Mouse (Mus musculus) limb, embryonic 10.5 days (tissue): ENCODE measurements at regions not wholly inside any gene's neighbourhood (a gene's known extent, or its start where the extent isn't known, plus 50 kb on each side); places are given as distances from the start of the nearest gene placed in this dataset.

Source experiments
- DNase-seq: peaks from one replicate; pipeline ENCODE4 v3.0.0-alpha.2; 2017; ENCODE audit warnings: low spot score
- H3K27ac ChIP-seq: fragments of 300-500 bp; sonication (generic); 2 replicates; pipeline ENCODE4 v1.5.1; 2016; ENCODE audit warnings: mild to moderate bottlenecking
- H3K27me3 ChIP-seq: fragments of 300-500 bp; sonication (generic); 2 replicates; pipeline ENCODE4 v1.6.1; 2016; ENCODE audit warnings: low read depth, mild to moderate bottlenecking; ENCODE audit not compliant: poor library complexity, severe bottlenecking
- H3K36me3 ChIP-seq: fragments of 300-500 bp; sonication (generic); 2 replicates; pipeline ENCODE4 v1.6.1; 2016; ENCODE audit warnings: mild to moderate bottlenecking, moderate library complexity
- H3K4me1 ChIP-seq: fragments of 300-500 bp; sonication (generic); 2 replicates; pipeline ENCODE4 v1.6.1; 2016
- H3K4me3 ChIP-seq: fragments of 300-500 bp; sonication (generic); 2 replicates; pipeline ENCODE4 v1.5.1; 2016; ENCODE audit warnings: mild to moderate bottlenecking, moderate library complexity
- H3K9me3 ChIP-seq: fragments of 300-500 bp; sonication (generic); replicated peaks from 2 replicates; pipeline ENCODE4 v1.6.1; 2016; ENCODE audit warnings: mild to moderate bottlenecking
- WGBS: fragments of 180-500 bp; shearing (Covaris S2); methylation state at CpG from one replicate; pipeline ENCODE4 v1.1.7; 2016; 5-methylcytosine and 5-hydroxymethylcytosine counted together

DNA sequence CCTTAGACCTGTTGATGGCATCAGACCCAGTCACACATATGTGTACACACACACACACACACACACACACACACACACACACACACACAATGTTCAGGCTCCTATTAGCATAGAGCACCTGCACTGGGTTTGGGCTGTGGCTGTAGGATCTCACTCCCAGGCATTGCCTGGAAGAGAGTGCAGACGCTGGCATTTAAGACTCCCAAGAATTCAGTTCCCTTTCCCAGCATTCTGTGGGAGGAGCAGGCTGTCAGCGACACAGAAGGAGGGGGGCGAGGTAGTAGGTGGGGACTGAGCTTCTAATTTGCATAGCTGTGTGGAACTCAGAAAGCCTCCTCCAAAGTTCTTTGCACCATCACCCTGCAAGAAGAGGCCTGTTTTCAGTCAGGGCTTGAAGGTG lies 374.2 kb upstream of the Fam49b start:
- Histone ChIP-seq H3K27ac (no peak overlapping the region), H3K36me3 (no peaks in the 10 kb centered on the region), H3K9me3 (no peaks in the 10 kb centered on the region), H3K4me3 (no peak overlapping the region), H3K27me3 (no peaks in the 10 kb centered on the region), H3K4me1 (peaks cover 8% of the 10 kb centered on the region; the same call in 1 of the 2 replicates)
- DNase-seq, result no peak
- 11% methylated on average over 3 of the region's 3 CpGs for WGBS

GRCm38 (mm10) chr15:64434908-64435307 lies 374.6 kb upstream of the Fam49b start:
- Histone ChIP-seq H3K4me3 (no peak overlapping the region), H3K9me3 (no peaks in the 10 kb centered on the region), H3K27me3 (no peaks in the 10 kb centered on the region), H3K4me1 (peaks cover 7% of the 10 kb centered on the region; the same call in 1 of the 2 replicates), H3K27ac (no peak overlapping the region), H3K36me3 (no peaks in the 10 kb centered on the region)
- DNase-seq, result no peak
- 86% methylated on average over 2 of the region's 2 CpGs for WGBS

DNA sequence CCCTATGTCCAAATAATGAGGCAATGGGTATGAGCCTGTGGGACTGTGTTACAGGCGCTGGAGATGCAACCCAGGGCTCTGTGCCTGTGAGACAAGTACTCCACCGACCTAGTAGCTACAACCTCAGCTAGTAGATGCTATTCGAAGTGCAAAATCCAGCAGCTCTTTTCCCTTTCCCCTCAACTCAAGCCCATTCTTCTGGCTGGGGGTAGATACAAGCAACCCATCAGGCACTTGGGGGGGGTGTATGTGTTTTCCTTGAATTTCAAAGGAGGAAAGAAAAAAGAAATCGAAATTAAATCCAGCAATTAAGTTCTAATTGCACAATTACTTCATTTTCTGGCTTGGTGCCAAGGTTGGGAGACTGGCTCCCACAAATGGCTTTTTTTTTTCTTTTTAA lies 372.4 kb upstream of the Gm21798 start:
- WGBS, result 77% methylated on average over 4 of the region's 4 CpGs

DNA sequence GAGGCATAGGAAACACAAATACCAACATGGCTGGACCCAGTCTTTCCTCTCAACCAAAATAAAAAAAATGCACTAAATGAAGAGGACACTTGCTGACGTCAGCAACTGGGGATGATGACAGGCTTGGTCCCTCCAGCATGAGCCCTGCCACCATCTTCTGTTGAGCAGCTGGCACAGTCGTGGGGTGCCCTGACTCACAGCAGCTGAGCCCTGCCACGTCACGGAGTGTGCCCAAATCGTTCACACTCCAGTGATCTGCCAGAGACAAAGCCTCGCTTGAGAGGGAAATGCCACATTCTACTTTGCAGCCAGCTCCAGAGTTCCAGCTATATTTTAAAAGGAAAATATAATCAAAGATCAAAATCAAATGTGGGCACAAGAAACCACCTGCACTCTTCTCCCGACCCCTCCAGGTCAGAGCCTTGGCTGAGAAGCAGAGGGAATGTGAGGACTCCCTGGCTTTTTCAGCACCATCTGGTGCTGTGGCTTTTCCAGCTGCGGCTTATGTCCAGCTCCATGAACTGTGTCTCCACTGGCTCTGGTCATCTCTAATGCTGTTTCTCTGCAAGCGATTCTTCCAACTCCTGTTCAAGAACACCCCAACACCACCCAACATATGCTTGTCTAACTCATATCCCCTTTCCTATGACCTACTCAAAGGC lies 371.0 kb upstream of the Gm21798 start:
- Histone ChIP-seq H3K4me3 (no peak overlapping the region), H3K27me3 (no peaks in the 10 kb centered on the region), H3K9me3 (no peaks in the 10 kb centered on the region), H3K4me1 (no peaks in the 10 kb centered on the region), H3K36me3 (no peaks in the 10 kb centered on the region), H3K27ac (no peak overlapping the region)
- no peak for DNase-seq
- WGBS, result 86% methylated on average over 9 of the region's 9 CpGs

More for the DNA sequence above, 372.4 kb upstream of the Gm21798 start:
- Histone ChIP-seq H3K36me3 (no peaks in the 10 kb centered on the region), H3K4me3 (no peak overlapping the region), H3K4me1 (no peaks in the 10 kb centered on the region), H3K9me3 (no peaks in the 10 kb centered on the region), H3K27me3 (no peaks in the 10 kb centered on the region), H3K27ac (no peak overlapping the region)
- no peak for DNase-seq

DNA sequence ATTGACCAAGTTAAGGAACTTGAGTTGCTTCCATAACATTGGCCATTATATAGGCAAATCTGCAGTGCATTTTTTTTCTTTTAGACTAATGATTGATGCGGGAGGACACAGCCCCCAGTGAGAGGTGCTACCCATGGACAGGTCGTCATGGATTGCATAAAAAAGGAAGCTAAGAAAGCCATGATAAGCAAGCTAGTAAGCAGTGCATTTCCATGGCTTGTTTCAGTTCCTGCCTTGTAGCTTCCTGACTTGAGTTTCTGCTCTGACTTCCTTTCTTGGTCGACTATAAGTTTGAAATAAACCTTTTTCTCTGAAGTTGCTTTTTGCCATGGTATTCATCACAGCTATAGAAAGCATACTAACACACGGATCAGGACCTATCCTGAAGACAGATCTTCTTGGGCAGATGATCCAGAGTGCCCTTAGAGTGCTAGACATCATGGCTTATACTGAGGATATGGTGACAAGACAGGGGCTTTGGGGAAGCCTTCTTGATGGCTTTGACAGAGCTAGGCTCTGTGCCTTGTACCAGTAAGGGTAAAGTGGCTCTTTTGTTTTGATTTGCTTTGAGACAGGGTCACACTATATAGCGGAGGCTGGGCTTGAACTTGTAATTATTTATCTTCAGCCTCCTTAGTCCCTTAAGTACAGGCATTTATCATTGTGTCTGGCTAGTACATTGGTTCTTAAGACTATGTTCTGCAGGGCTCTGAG lies 370.1 kb upstream of the Gm21798 start:
- Histone ChIP-seq H3K9me3 (no peaks in the 10 kb centered on the region), H3K36me3 (no peaks in the 10 kb centered on the region), H3K4me3 (no peak overlapping the region), H3K27me3 (no peaks in the 10 kb centered on the region), H3K27ac (no peak overlapping the region), H3K4me1 (no peaks in the 10 kb centered on the region)
- no peak for DNase-seq
- 82% methylated on average over 5 of the region's 5 CpGs for WGBS

- Histone ChIP-seq H3K4me1 (no peaks in the 10 kb centered on the region), H3K4me3 (no peak overlapping the region), H3K9me3 (no peaks in the 10 kb centered on the region), H3K27me3 (no peaks in the 10 kb centered on the region), H3K27ac (no peak overlapping the region), H3K36me3 (no peaks in the 10 kb centered on the region)
- 91% methylated on average over 7 of the region's 7 CpGs for WGBS
- no peak for DNase-seq
These were observed 368.8 kb upstream of the Gm21798 start for GRCm38 (mm10) chr15:64448581-64449140.

DNA sequence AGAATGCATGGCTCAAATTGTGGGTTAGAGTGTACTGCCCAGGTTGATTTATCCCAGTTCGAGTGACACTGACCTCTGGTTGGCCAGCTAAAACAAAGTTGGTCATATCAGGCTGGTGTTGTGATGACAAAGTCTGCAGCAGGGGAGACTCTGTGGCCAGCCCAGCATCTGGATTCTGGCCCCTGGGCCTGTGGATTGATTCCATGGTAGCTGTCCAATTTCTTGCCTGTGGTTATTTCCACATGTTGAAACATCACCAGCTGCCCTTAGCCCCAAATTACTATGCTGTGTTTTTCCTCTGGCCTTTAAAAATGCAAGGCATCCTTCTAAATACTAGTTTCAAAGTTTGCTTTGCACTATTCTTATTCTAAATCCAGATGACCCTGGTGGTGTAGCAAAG lies 346.8 kb upstream of the Gm21798 start:
- no peak overlapping the region for H3K27ac ChIP-seq
- no peaks in the 10 kb centered on the region for H3K36me3 ChIP-seq
- 88% methylated on average over 1 of the region's 1 CpGs for WGBS
- no peak for DNase-seq
- no peak overlapping the region for H3K4me3 ChIP-seq
- H3K4me1 ChIP-seq, result no peaks in the 10 kb centered on the region
- no peaks in the 10 kb centered on the region for H3K9me3 ChIP-seq
- no peaks in the 10 kb centered on the region for H3K27me3 ChIP-seq

GRCm38 (mm10) chr15:64471597-64471996 lies 345.9 kb upstream of the Gm21798 start:
- Histone ChIP-seq H3K4me1 (no peaks in the 10 kb centered on the region), H3K27ac (no peak overlapping the region), H3K4me3 (no peak overlapping the region), H3K36me3 (no peaks in the 10 kb centered on the region), H3K9me3 (no peaks in the 10 kb centered on the region), H3K27me3 (no peaks in the 10 kb centered on the region)
- WGBS, result 73% methylated on average over 2 of the region's 2 CpGs
- DNase-seq, result no peak

GRCm38 (mm10) chr15:64474236-64474635 lies 343.3 kb upstream of the Gm21798 start:
- WGBS, result 94% methylated on average over 1 of the region's 1 CpGs
- no peak overlapping the region for H3K27ac ChIP-seq
- DNase-seq, result no peak
- no peaks in the 10 kb centered on the region for H3K36me3 ChIP-seq
- H3K9me3 ChIP-seq, result no peaks in the 10 kb centered on the region
- no peak overlapping the region for H3K4me3 ChIP-seq
- no peaks in the 10 kb centered on the region for H3K4me1 ChIP-seq
- H3K27me3 ChIP-seq, result no peaks in the 10 kb centered on the region

- DNase-seq, result no peak
- Histone ChIP-seq H3K27me3 (no peaks in the 10 kb centered on the region), H3K9me3 (no peaks in the 10 kb centered on the region), H3K27ac (no peak overlapping the region), H3K36me3 (no peaks in the 10 kb centered on the region), H3K4me1 (no peaks in the 10 kb centered on the region), H3K4me3 (no peak overlapping the region)
- WGBS, result 87% methylated on average over 5 of the region's 5 CpGs
These were observed 340.4 kb upstream of the Gm21798 start for GRCm38 (mm10) chr15:64477131-64477530.

GRCm38 (mm10) chr15:64480625-64481024 lies 336.9 kb upstream of the Gm21798 start:
- H3K4me3 ChIP-seq, result no peak overlapping the region
- H3K4me1 ChIP-seq, result no peaks in the 10 kb centered on the region
- H3K27me3 ChIP-seq, result no peaks in the 10 kb centered on the region
- H3K27ac ChIP-seq, result no peak overlapping the region
- DNase-seq, result no peak
- WGBS, result 80% methylated on average over 6 of the region's 6 CpGs
- no peaks in the 10 kb centered on the region for H3K36me3 ChIP-seq
- no peaks in the 10 kb centered on the region for H3K9me3 ChIP-seq

DNA sequence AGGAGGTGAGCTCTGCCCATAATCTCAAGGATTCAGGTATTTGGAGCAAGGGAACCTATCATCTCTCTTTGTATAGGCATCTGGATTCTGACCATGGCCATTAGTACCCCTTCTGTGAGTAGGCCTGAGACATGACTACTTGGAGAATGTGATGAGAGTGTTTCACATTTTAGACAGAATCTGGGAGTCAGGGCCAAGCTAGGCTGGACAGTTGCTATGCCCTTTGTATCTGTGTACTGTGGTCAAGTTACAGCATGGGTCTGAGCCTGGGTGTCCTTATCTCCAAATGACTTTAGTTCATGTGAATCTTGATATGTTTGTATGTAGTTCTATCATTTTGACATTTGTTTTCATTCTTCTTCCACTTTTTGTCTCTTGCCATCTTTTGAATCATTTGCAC lies 336.3 kb upstream of the Gm21798 start:
- Histone ChIP-seq H3K27me3 (no peaks in the 10 kb centered on the region), H3K36me3 (no peaks in the 10 kb centered on the region), H3K4me1 (no peaks in the 10 kb centered on the region), H3K27ac (no peak overlapping the region), H3K9me3 (no peaks in the 10 kb centered on the region), H3K4me3 (no peak overlapping the region)
- DNase-seq, result no peak

- Histone ChIP-seq H3K9me3 (no peaks in the 10 kb centered on the region), H3K27me3 (no peaks in the 10 kb centered on the region), H3K4me3 (no peak overlapping the region), H3K36me3 (no peaks in the 10 kb centered on the region), H3K27ac (no peak overlapping the region), H3K4me1 (no peaks in the 10 kb centered on the region)
- WGBS, result 90% methylated on average over 5 of the region's 5 CpGs
- no peak for DNase-seq
These were observed 334.5 kb upstream of the Gm21798 start for GRCm38 (mm10) chr15:64482960-64483359.
